Mouse (Mus musculus): Measurements from ENCODE around the gene Mag. TPM values are rescaled to one million over a fixed set of nuclear protein-coding genes. Genes with fewer than 3 reads are reported as not detected.

Mag gene
- polyA plus RNA-seq (2012; rRNA removed; ENCODE audit: low replicate concordance): 0.37 and 0.68 TPM in 2 replicates

GRCm38 (mm10) chr7:30914732-30915131 is at the start of gene Mag:
Gene Mag, minus strand, starts transcription at chr7:30914873.

GRCm38 (mm10) chr7:30956756-30957366 is 42.2 kb upstream of the Mag start, which contains the start of gene Usf2:
Gene Usf2, minus strand, starts transcription at chr7:30956803.

GRCm38 (mm10) chr7:30943909-30944635 is 29.4 kb upstream of the Mag start, which contains the start of gene Hamp:
Gene Hamp, minus strand, starts transcription at chr7:30944032.

GRCm38 (mm10) chr7:30924581-30924980 is 9.9 kb upstream of the Mag start, which contains the start of gene Hamp2:
Gene Hamp2, minus strand, starts transcription at chr7:30924681.

GRCm38 (mm10) chr7:30880176-30880575 is 34.5 kb downstream of the Mag start, which contains the start of gene Cd22:
Gene Cd22, minus strand, starts transcription at chr7:30880342.

GRCm38 (mm10) chr7:30861464-30861863 is 53.2 kb downstream of the Mag start, which contains the start of gene Ffar1:
Gene Ffar1, minus strand, starts transcription at chr7:30861564.

GRCm38 (mm10) chr7:30856078-30856477 is 58.6 kb downstream of the Mag start, which contains the start of gene Ffar3:
Gene Ffar3, minus strand, starts transcription at chr7:30856178.

Other genes starting within 250 kb of the Mag start
- 4.7 and 7.0 TPM in 2 replicates for gene Haus5, start 249.9 kb downstream of the Mag start, polyA plus RNA-seq (2012; rRNA removed; ENCODE audit: low replicate concordance)
- not detected in 2 replicates for gene Pmis2, start 243.3 kb downstream of the Mag start, polyA plus RNA-seq (2012; rRNA removed; ENCODE audit: low replicate concordance)
- 10.2 and 19.1 TPM in 2 replicates for gene 2200002J24Rik, start 215.9 kb downstream of the Mag start, polyA plus RNA-seq (2012; rRNA removed; ENCODE audit: low replicate concordance)
- gene Atp4a, start 202.7 kb downstream of the Mag start, polyA plus RNA-seq (2012; rRNA removed; ENCODE audit: low replicate concordance): 0.88 and 2.5 TPM in 2 replicates
- 237 and 269 TPM in 2 replicates for gene Tmem147, start 185.3 kb downstream of the Mag start, polyA plus RNA-seq (2012; rRNA removed; ENCODE audit: low replicate concordance)
- gene Gapdhs, start 171.2 kb downstream of the Mag start, polyA plus RNA-seq (2012; rRNA removed; ENCODE audit: low replicate concordance): not detected in 2 replicates
- 0.18 and 0.44 TPM in 2 replicates for gene Sbsn, start 163.4 kb downstream of the Mag start, polyA plus RNA-seq (2012; rRNA removed; ENCODE audit: low replicate concordance)
- gene Dmkn, start 151.1 kb downstream of the Mag start, polyA plus RNA-seq (2012; rRNA removed; ENCODE audit: low replicate concordance): 1.8 and 2.2 TPM in 2 replicates
- gene Krtdap, start 127.0 kb downstream of the Mag start, polyA plus RNA-seq (2012; rRNA removed; ENCODE audit: low replicate concordance): not detected in 2 replicates
- gene Ffar2, start 91.1 kb downstream of the Mag start, polyA plus RNA-seq (2012; rRNA removed; ENCODE audit: low replicate concordance): 13.3 and 15.3 TPM in 2 replicates
- gene Ffar3, start 58.7 kb downstream of the Mag start, polyA plus RNA-seq (2012; rRNA removed; ENCODE audit: low replicate concordance): 1.8 and 1.9 TPM in 2 replicates
- 0.26 and 0.87 TPM in 2 replicates for gene Ffar1, start 53.3 kb downstream of the Mag start, polyA plus RNA-seq (2012; rRNA removed; ENCODE audit: low replicate concordance)
- 0.71 and 3.5 TPM in 2 replicates for gene Cd22, start 34.5 kb downstream of the Mag start, polyA plus RNA-seq (2012; rRNA removed; ENCODE audit: low replicate concordance)
- 0.68 and 13.0 TPM in 2 replicates for gene Hamp2, start 9.8 kb upstream of the Mag start, polyA plus RNA-seq (2012; rRNA removed; ENCODE audit: low replicate concordance)
- 2.0 and 2.1 TPM in 2 replicates for gene Hamp, start 29.2 kb upstream of the Mag start, polyA plus RNA-seq (2012; rRNA removed; ENCODE audit: low replicate concordance)
- gene Usf2, start 41.9 kb upstream of the Mag start, polyA plus RNA-seq (2012; rRNA removed; ENCODE audit: low replicate concordance): 107 and 186 TPM in 2 replicates
- 331 and 790 TPM in 2 replicates for gene Lsr, start 58.6 kb upstream of the Mag start, polyA plus RNA-seq (2012; rRNA removed; ENCODE audit: low replicate concordance)
- gene Fam187b, start 58.9 kb upstream of the Mag start, polyA plus RNA-seq (2012; rRNA removed; ENCODE audit: low replicate concordance): 6.0 and 7.2 TPM in 2 replicates
- 32.5 and 36.7 TPM in 2 replicates for gene Fxyd5, start 127.6 kb upstream of the Mag start, polyA plus RNA-seq (2012; rRNA removed; ENCODE audit: low replicate concordance)
- 5.4 and 7.1 TPM in 2 replicates for gene Fxyd7, start 136.6 kb upstream of the Mag start, polyA plus RNA-seq (2012; rRNA removed; ENCODE audit: low replicate concordance)
- gene Fxyd1, start 142.3 kb upstream of the Mag start, polyA plus RNA-seq (2012; rRNA removed; ENCODE audit: low replicate concordance): 72.1 and 108 TPM in 2 replicates
- 3.1 and 4.7 TPM in 2 replicates for gene Lgi4, start 144.5 kb upstream of the Mag start, polyA plus RNA-seq (2012; rRNA removed; ENCODE audit: low replicate concordance)
- gene Fxyd3, start 161.8 kb upstream of the Mag start, polyA plus RNA-seq (2012; rRNA removed; ENCODE audit: low replicate concordance): 18.4 and 81.6 TPM in 2 replicates
- 4.8 and 38.5 TPM in 2 replicates for gene Hpn, start 200.4 kb upstream of the Mag start, polyA plus RNA-seq (2012; rRNA removed; ENCODE audit: low replicate concordance)
- gene Scn1b, start 212.1 kb upstream of the Mag start, polyA plus RNA-seq (2012; rRNA removed; ENCODE audit: low replicate concordance): 14.7 and 28.1 TPM in 2 replicates
- 73.3 and 105 TPM in 2 replicates for gene Gramd1a, start 241.0 kb upstream of the Mag start, polyA plus RNA-seq (2012; rRNA removed; ENCODE audit: low replicate concordance)

Data from duodenum, adult 2 months (tissue).